Mouse (Mus musculus): ENCODE data around the gene Cyp2s1. TPM values are rescaled to one million over a fixed set of nuclear protein-coding genes. Genes with fewer than 3 reads are reported as not detected.

Cyp2s1 gene
- polyA plus RNA-seq, 1 experiment: 30.1 TPM

- no peak for DNase-seq (ENCODE audit: low spot score)
Measured at GRCm38 (mm10) chr7:25781321-25781936, 35.3 kb downstream of the Cyp2s1 start.

DNA sequence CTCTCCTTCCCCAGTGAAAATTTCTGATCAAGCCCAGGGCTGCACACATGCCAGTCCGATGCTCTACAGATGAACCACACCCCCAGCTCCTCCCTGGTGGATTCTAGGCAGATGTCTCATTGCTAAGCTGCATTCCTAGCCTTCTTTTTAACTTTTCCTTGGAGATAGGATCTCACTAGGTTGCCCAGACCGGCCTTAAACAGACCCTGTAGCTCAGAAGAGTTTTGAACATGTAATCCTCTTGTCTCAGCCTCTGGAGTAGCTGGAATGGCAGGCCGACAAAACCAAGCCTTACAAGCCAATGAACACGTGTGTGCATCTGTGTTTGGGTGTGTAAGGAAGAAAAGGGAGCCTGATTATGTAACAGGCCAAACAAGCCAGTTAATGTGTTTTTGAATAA is 36.0 kb downstream of the Cyp2s1 start:
- DNase-seq (ENCODE audit: low spot score): no peak

DNA sequence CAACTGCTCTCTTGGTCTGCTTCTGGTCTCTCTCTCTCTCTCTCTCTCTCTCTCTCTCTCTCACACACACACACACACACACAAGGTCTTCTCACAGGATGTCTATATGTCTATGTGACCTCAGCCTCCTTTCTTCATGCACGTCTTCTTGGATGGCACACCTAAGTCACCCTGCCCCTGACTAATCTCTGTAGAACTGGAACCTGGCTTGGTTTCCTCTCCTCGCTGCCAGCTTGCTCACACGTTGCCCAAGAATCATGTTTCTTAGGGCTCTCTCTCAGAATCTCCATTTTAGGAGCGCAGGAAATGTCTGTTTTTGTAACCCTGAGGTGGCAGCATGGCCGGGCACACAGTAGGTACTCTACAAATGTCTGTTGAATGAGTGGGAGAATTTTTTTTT is 36.7 kb downstream of the Cyp2s1 start:
- DNase-seq (ENCODE audit: low spot score): no peak

- DNase-seq (ENCODE audit: low spot score): no peak
Measured at GRCm38 (mm10) chr7:25768229-25768628, 48.5 kb downstream of the Cyp2s1 start.

GRCm38 (mm10) chr7:25766108-25766507 is 50.6 kb downstream of the Cyp2s1 start:
- no peak for DNase-seq (ENCODE audit: low spot score)

DNA sequence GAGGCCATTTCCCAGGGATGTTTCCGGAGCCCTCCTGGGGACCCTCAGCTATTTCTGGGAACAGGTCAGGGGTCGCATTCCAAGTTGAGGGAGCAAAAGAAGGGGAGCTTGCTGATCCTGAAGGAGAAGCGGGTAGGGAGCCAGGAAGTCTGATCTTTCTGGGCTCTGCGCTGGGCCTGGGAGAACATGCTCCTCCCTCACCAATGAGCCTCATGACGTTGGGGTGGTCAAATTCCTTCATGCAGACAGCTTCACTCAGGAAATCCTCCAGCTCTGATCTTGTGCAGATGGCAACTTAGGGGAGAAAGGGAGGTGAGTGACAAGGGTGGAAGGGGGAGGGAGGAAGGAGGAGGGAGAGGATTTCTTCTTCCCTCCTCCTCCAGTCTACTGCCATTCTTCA is 52.5 kb downstream of the Cyp2s1 start:
- DNase-seq (ENCODE audit: low spot score): no peak

- DNase-seq (ENCODE audit: low spot score): no peak
Measured at GRCm38 (mm10) chr7:25763678-25764077, 53.0 kb downstream of the Cyp2s1 start.

DNA sequence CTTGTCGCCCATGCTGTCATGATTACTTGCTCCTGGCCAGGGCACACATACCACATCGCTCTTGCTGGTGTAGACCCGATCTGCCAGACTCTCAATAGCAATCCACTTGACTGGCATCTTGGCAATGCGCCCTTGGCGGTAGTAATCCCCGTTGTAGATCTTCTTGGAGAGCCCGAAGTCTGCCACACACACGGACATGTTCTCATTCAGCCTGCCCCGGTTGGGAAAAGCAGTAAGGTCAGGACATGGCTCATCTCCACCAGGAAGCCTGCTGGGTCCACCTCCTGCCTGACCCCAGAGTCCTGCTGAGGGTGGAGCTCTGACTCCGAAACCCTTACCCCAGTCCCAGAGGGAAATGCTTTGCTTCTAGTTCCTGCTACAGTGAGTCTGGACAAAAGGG is 55.4 kb downstream of the Cyp2s1 start:
- DNase-seq (ENCODE audit: low spot score): no peak

GRCm38 (mm10) chr7:25756011-25756410 is 60.7 kb downstream of the Cyp2s1 start:
- peak; percentile 71 for DNase-seq (ENCODE audit: low spot score)

GRCm38 (mm10) chr7:25755468-25755833 is 61.3 kb downstream of the Cyp2s1 start:
- DNase-seq (ENCODE audit: low spot score): peak; percentile 34

DNA sequence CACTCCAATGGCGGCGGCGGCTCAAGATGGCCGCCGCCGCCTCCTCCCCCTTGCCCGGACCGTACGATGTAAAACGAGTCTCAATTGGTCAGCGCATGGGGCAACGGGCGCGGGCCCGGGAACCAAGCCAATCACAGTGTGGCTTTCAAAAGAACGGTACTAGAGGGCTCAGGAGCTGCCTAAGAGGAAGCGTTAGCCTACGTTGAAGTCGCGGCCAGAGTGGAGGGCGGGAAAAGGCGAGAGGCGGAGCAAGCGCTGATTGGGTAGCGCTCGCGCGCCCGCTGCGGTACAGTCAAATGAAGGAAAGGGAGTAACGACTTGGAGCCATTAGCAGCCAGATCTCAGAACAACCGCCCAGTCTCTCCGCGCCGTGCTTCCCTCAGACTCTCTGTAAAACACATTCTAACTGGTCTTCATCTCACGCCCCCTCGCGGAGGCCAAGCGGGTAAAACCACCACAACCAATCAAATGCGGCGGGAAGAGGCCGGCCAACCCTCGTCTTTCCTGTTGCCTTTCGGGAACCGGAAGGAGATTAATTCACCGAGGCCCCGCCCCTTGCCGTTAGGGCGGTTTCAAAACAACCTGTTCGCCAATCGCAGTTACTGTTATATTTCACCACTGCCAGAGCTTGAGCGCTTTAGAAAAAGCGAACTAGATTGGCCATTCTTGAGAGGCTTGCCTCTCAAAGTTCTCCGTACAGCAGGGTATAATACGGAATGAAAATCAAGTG is 61.8 kb downstream of the Cyp2s1 start, which contains the start of gene Hnrnpul1:
Gene Hnrnpul1 (minus strand): TSS at position 20 of the 730 bp plus-strand sequence.
- DNase-seq (ENCODE audit: low spot score): peak; percentile 92

DNA sequence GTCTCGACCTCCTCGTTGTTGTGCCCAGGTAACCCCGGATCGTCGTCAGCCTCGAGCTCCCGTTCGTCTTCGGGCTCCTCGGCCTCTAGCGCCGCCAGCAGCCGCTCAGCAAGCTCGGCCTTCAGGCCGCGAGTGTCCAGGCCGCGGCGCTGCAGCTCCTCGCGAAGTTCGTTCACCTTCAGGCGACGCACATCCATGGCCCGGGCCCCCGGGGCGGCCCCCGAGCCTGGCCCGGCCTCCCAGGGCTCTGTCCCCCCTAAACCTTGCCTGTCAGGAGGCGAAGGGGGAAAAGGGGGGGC is 62.3 kb downstream of the Cyp2s1 start:
- DNase-seq (ENCODE audit: low spot score): no peak

DNA sequence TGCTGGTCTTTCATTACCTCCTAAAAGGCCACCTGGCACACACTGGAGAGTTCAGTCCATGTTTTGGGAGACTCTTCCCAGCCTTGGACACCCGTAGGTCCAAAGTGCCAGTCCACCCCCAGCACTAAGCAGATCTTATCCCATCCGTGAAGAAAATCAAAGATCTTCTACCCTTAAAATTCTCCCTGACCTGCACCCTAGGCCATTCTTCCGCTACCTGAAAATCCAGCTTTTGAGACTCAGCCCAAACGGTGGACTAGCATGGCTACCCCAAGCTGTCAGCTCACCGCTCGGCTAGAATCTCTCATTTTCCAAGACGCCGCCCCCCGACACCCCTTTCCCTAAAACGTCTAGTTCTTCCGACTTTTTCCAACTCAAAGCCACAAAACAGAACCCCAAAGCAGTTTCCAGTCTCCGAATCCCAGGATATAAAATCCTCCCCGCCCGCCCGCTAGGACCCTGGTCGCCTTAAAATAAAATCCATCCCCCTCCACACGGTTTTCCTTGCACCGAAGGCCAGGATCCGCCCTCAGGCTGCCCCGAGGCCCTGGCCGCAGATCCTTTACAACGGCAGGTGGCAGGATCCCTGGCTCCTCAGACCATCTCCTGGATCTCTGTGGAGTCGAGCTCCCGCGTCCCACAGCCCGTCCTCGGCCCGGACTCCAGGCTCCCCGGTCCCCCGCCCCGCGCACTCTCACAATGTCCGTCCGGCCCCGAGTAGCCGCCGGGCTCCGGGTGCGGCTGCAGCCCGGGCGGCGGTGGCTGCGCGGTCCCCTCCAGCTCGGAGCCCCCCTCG is 62.9 kb downstream of the Cyp2s1 start:
- DNase-seq (ENCODE audit: low spot score): no peak

DNA sequence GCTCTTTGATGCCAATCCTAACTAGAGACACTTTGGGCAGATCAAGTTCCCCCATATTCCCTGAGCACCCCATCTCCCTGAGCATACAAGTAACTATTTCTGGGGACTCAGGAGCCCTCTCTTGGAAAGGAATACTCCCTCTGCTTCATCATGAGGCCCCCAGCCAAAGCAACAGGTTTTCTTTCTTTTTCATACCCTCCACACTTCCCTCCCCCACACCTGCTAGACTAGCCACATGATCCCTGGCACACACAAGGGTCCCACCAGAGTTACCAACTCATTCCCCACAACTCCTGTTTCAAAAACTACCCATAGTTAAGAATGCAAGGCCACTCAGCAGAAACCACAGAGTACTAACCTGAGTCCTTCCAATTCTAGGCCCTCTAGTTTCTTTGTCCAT is 63.6 kb downstream of the Cyp2s1 start:
- DNase-seq (ENCODE audit: low spot score): no peak

Other genes with a start within 250 kb of the Cyp2s1 start
- not detected in 2 replicates for gene Erich4, start 201.0 kb downstream of the Cyp2s1 start, polyA plus RNA-seq (2012; rRNA removed)
- gene Dmac2, start 197.5 kb downstream of the Cyp2s1 start, polyA plus RNA-seq (2012; rRNA removed): 38.9 and 44.1 TPM in 2 replicates
- 13.2 and 14.1 TPM in 2 replicates for gene B3gnt8, start 190.3 kb downstream of the Cyp2s1 start, polyA plus RNA-seq (2012; rRNA removed)
- gene Bckdha, start 157.9 kb downstream of the Cyp2s1 start, polyA plus RNA-seq (2012; rRNA removed): 90.1 and 102 TPM in 2 replicates
- 50.4 and 64.6 TPM in 2 replicates for gene Exosc5, start 157.7 kb downstream of the Cyp2s1 start, polyA plus RNA-seq (2012; rRNA removed)
- 1.1 and 1.3 TPM in 2 replicates for gene Tmem91, start 141.7 kb downstream of the Cyp2s1 start, polyA plus RNA-seq (2012; rRNA removed)
- 25.6 TPM in 2 replicates for gene B9d2, start 136.1 kb downstream of the Cyp2s1 start, polyA plus RNA-seq (2012; rRNA removed)
- 16.2 and 27.6 TPM in 2 replicates for gene Tgfb1, start 129.9 kb downstream of the Cyp2s1 start, polyA plus RNA-seq (2012; rRNA removed)
- 42.4 and 49.7 TPM in 2 replicates for gene Ccdc97, start 97.8 kb downstream of the Cyp2s1 start, polyA plus RNA-seq (2012; rRNA removed)
- gene Hnrnpul1, start 62.2 kb downstream of the Cyp2s1 start, polyA plus RNA-seq (2012; rRNA removed): 18.9 and 44.9 TPM in 2 replicates
- gene Axl, start 28.2 kb downstream of the Cyp2s1 start, polyA plus RNA-seq (2012; rRNA removed): 92.8 and 117 TPM in 2 replicates
- 0.04 TPM in 1 of 2 replicates, not detected in the other for gene Cyp2b10, start 80.7 kb upstream of the Cyp2s1 start, polyA plus RNA-seq (2012; rRNA removed)
- gene Cyp2b13, start 244.6 kb upstream of the Cyp2s1 start, polyA plus RNA-seq (2012; rRNA removed): 0.15 and 0.18 TPM in 2 replicates

All from urinary bladder, adult 2 months (tissue).